Comparison of ENCODE assay signal across 8 mouse cellular contexts in the genomic region with DNA sequence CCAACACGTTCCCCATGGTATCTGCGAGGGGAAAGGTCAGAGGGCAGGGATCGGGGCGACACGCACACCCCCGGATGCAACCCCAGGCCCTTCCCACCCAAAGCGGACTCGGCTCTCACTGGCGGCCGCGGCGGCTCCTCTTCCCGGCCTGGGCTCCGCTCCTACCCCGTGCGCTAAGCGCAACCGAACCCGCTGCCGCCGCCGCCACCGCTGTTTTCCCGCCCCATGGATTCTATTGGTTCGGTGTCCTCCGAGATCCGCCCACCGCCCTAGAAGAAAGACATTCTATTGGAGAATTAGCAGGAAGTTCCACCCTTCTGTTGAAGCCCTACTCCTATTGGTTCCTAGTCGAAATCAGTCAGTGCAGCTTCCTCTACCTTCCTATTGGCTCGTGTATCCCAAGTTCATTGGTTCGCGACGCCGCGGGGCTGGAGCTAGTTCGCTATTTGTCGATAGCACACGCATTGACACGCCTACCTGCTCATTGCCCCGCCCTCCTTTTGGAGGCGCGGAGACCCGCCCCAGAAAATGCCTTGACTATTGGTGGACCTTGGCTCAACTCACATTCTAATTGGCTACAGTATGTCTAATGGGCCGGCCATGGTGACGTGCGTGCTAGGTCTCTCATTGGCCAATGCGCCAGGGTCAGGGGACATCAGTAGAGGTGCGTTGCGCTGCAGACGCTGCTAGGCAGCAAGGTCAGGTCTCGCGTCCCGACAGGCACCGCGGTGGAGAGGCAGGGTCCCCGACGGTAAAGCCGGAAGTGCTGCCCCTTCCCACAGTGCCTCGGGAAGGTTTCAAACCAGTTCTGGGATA. TPM values are rescaled to one million over a fixed set of nuclear protein-coding genes. Genes with fewer than 3 reads are reported as not detected.
DNase-seq lines count a peak whose midpoint lies in the region; ATAC-seq and TF ChIP-seq lines count a peak whose summit lies in the region.

A gene (minus strand): TSS at position 200 of the 816 bp plus-strand sequence.

- peak; percentile 92; the same call in 1 of the 2 replicates for TF ChIP-seq POLR2A in lung, adult 2 months (IDR thresholded peaks at IDR 0.05; ENCODE audit: borderline replicate concordance, extremely low read depth, low read depth, low read length)

- WGBS in forebrain, embryonic 15.5 days = under 1% methylated on average over 54 of the region's 59 CpGs
- WGBS in lung, adult 2 months = under 1% methylated on average over 58 of the region's 59 CpGs

- TF ChIP-seq CTCF in lung, adult 2 months (IDR thresholded peaks at IDR 0.05; ENCODE audit: insufficient read depth, low read length) = no peak

- H3K4me3 ChIP-seq in ES-E14 (ENCODE audit: insufficient read depth in 1 of 2, low read depth in 1 of 2, low read length in 2 of 2, poor library complexity in 1 of 2, severe bottlenecking in 1 of 2) = peak within 1 kb of the TSS; percentile 88 to 100
- peak within 1 kb of the TSS; percentile 73 for H3K4me3 ChIP-seq in forebrain, embryonic 15.5 days
- peak within 1 kb of the TSS; percentile 90 for H3K4me3 ChIP-seq in lung, adult 2 months (replicated peaks; ENCODE audit: extremely low read depth, low read depth, low read length)

- H3K4me1 ChIP-seq in ES-E14 (ENCODE audit: control insufficient read depth in 2 of 2, insufficient read depth in 2 of 2, low read length in 2 of 2, poor library complexity in 1 of 2) = peaks cover 0 to 15% of the 10 kb centered on the region in 2 experiments; a peak in 1 of 4 replicates
- H3K4me1 ChIP-seq in forebrain, embryonic 15.5 days = peaks cover 22% of the 10 kb centered on the region
- peaks cover 3% of the 10 kb centered on the region; the same call in 1 of the 2 replicates for H3K4me1 ChIP-seq in lung, adult 2 months (ENCODE audit: control insufficient read depth, insufficient read depth, low read length)

- intact Hi-C loops in heart, postnatal 25 days (cut with DNase I) = loop anchor here (2.0 kb wide), 1 partner anchor 27 kb away; no protein-coding TSS in a partner anchor

- ATAC-seq in forebrain, embryonic 15.5 days (replicated peaks) = peak; percentile 99
- peak; percentile 89 for ATAC-seq in neutrophil, adult 5-6 weeks (ENCODE audit: extremely low read depth, insufficient number of reproducible peaks, low FRiP score, poor library complexity, severe bottlenecking)

- in situ Hi-C loops in ES-E14 (cut with MboI; ENCODE audit: low sequenced_read_pairs in 2 of 2, unreplicated experiment in 2 of 2) = no loop called here

- H3K36me3 ChIP-seq in ES-E14 (ENCODE audit: control insufficient read depth, insufficient read depth, low read length, poor library complexity, severe bottlenecking) = peaks cover 46% of the 10 kb centered on the region
- peaks cover 18% of the 10 kb centered on the region for H3K36me3 ChIP-seq in forebrain, embryonic 15.5 days

- H3K27me3 ChIP-seq in forebrain, embryonic 15.5 days = no peaks in the 10 kb centered on the region

- H3K27ac ChIP-seq in ES-E14 (ENCODE audit: insufficient read depth, low read depth, low read length, poor library complexity, severe bottlenecking) = peak within 1 kb of the TSS; percentile 83
- H3K27ac ChIP-seq in forebrain, embryonic 15.5 days (replicated peaks) = peak within 1 kb of the TSS; percentile 91

- H3K4me2 ChIP-seq in forebrain, embryonic 15.5 days (replicated peaks) = peak within 1 kb of the TSS; percentile 95

- no peaks in the 10 kb centered on the region for H3K9me3 ChIP-seq in ES-E14 (ENCODE audit: control insufficient read depth, insufficient read depth, low read depth, low read length)
- no peaks in the 10 kb centered on the region for H3K9me3 ChIP-seq in forebrain, embryonic 15.5 days

- DNase-seq in ES-E14 (ENCODE audit: low read depth, low spot score) = peak; percentile 100
- peak; percentile 100 for DNase-seq in cerebellum, adult 11-12 months
- DNase-seq in heart, postnatal 25 days (ENCODE audit: low spot score) = peak; percentile 100
- DNase-seq in layer of hippocampus, adult 18-20 months (ENCODE audit: low spot score in 2 of 2) = peak; percentile 100
- peak; percentile 98 for DNase-seq in lung, adult 2 months
- peak; percentile 98 to 100 for DNase-seq in thymus, adult 18-20 months

- peak within 1 kb of the TSS; percentile 95 for H3K9ac ChIP-seq in ES-E14 (ENCODE audit: insufficient read depth, low read depth, low read length, poor library complexity, severe bottlenecking)
- H3K9ac ChIP-seq in forebrain, embryonic 15.5 days (replicated peaks) = peak within 1 kb of the TSS; percentile 70

TF ChIP-seq in ES-E14, 5 proteins besides CTCF, POLR2A, EP300 and RAD21:
- peak; percentile 63; the same call in 1 of the 2 replicates for TF ChIP-seq HCFC1 (IDR thresholded peaks at IDR 0.05; ENCODE audit: borderline replicate concordance, insufficient read depth, low read length)
- TF ChIP-seq CHD2 (IDR thresholded peaks at IDR 0.05; ENCODE audit: low read depth, low read length) = peak; percentile 88
- TF ChIP-seq MAFK (IDR thresholded peaks at IDR 0.05; ENCODE audit: insufficient read depth, low read depth, low read length) = no peak

RNA-seq across cellular contexts. Expression of the gene that starts here (rescaled TPM):
- 342 and 366 TPM in 2 replicates for total RNA-seq in ES-E14 (2012; rRNA removed)
- polyA plus RNA-seq in forebrain, embryonic 15.5 days (2015; fragmentation: Nextera tagmentation; extraction: Ambion mirVana) = 137 and 147 TPM in 2 replicates
- total RNA-seq in heart, postnatal 25 days (2021) = 100 to 1,000 TPM; 112 to 113 TPM
- total RNA-seq in layer of hippocampus, adult 18-20 months (2021) = 100 to 1,000 TPM; 110 to 114 TPM
- 46.0 and 51.3 TPM in 2 replicates for polyA plus RNA-seq in lung, adult 2 months (2012; rRNA removed)
- total RNA-seq in neutrophil, adult 5-6 weeks (2017) = 22.2 and 22.3 TPM in 2 replicates

Comparison
In these comparisons a context has a peak if more than half of its experiments do, and no peak if none do; other contexts are left out.
1. Peak in every context shown above with its lines: DNase-seq, ATAC-seq, H3K4me3 ChIP-seq and H3K27ac ChIP-seq.